Mouse (Mus musculus) left cerebral cortex, postnatal 14 days (tissue): ENCODE data around the gene Ccer2. TPM values are rescaled to one million over a fixed set of nuclear protein-coding genes. Genes with fewer than 3 reads are reported as not detected.

Experiments used
- DNase-seq, 2 experiments: peaks; one replicate each; pipeline ENCODE4 v3.0.0; 2021 to 2022; ENCODE audit warnings: low spot score in 2 of 2, mixed read lengths in 1 of 2
- intact Hi-C: fragments of 180-260 bp; cut with DNase I; formaldehyde crosslinking; loops from one replicate; pipeline ENCODE4 v1.15.1; 2025
- total RNA-seq, 2 experiments: library from RNA; stranded (reverse); gene quantifications; 2 replicates each; pipeline ENCODE4 v1.2.3; 2021

Ccer2 gene
- total RNA-seq, 2 experiments from 2014 or later = 1.3 TPM

GRCm38 (mm10) chr7:28787884-28788283, 31.9 kb downstream of the Ccer2 start:
- no peak for DNase-seq
- intact Hi-C loops = loop anchor here (10.0 kb wide), 1 partner anchor 247 kb away; no protein-coding TSS in a partner anchor

- DNase-seq = no peak
- intact Hi-C loops = loop anchor here (10.0 kb wide), 1 partner anchor 246 kb away; no protein-coding TSS in a partner anchor
These were observed 32.6 kb downstream of the Ccer2 start, which contains the start of gene Rinl for GRCm38 (mm10) chr7:28788307-28789195. Gene Rinl (plus strand): TSS chr7:28788969.

GRCm38 (mm10) chr7:28789235-28789634, 33.3 kb downstream of the Ccer2 start:
- DNase-seq = no peak
- intact Hi-C loops = loop anchor here (10.0 kb wide), 1 partner anchor 246 kb away; no protein-coding TSS in a partner anchor

- intact Hi-C loops = no loop called here
These were observed 34.3 kb downstream of the Ccer2 start for GRCm38 (mm10) chr7:28790066-28790806.

GRCm38 (mm10) chr7:28791706-28792105, 35.7 kb downstream of the Ccer2 start:
- intact Hi-C loops = no loop called here
- no peak for DNase-seq

More at GRCm38 (mm10) chr7:28790066-28790806, 34.3 kb downstream of the Ccer2 start:
- DNase-seq = no peak

GRCm38 (mm10) chr7:28792391-28793185, 36.6 kb downstream of the Ccer2 start:
- no peak for DNase-seq
- intact Hi-C loops = no loop called here

GRCm38 (mm10) chr7:28793834-28794233, 37.9 kb downstream of the Ccer2 start:
- no peak for DNase-seq
- intact Hi-C loops = loop anchor here (2.0 kb wide), 1 partner anchor 73 kb away; no protein-coding TSS in a partner anchor

- no peak for DNase-seq
- intact Hi-C loops = loop anchor here (2.0 kb wide), 1 partner anchor 72 kb away; no protein-coding TSS in a partner anchor
These were observed 38.5 kb downstream of the Ccer2 start for GRCm38 (mm10) chr7:28794496-28794895.

GRCm38 (mm10) chr7:28795832-28796231, 39.9 kb downstream of the Ccer2 start:
- no peak for DNase-seq
- intact Hi-C loops = loop anchor here (2.0 to 5.0 kb wide), 2 partner anchors 71 to 176 kb away; no protein-coding TSS in a partner anchor

GRCm38 (mm10) chr7:28796562-28796975, 40.6 kb downstream of the Ccer2 start:
- intact Hi-C loops = loop anchor here (5.0 kb wide), 1 partner anchor 176 kb away; no protein-coding TSS in a partner anchor

GRCm38 (mm10) chr7:28799994-28800393, 44.0 kb downstream of the Ccer2 start:
- no peak for DNase-seq
- intact Hi-C loops = loop anchor here (5.0 kb wide), 1 partner anchor 172 kb away; no protein-coding TSS in a partner anchor

More at GRCm38 (mm10) chr7:28796562-28796975, 40.6 kb downstream of the Ccer2 start:
- peak; percentile 72 to 81 for DNase-seq

- DNase-seq = no peak
- intact Hi-C loops = no loop called here
These were observed 45.5 kb downstream of the Ccer2 start for GRCm38 (mm10) chr7:28801451-28801850.

- DNase-seq = peak in 1 of 2 experiments; percentile 20
- intact Hi-C loops = no loop called here
These were observed 46.1 kb downstream of the Ccer2 start for GRCm38 (mm10) chr7:28801901-28802670.

GRCm38 (mm10) chr7:28802846-28803588, 47.0 kb downstream of the Ccer2 start:
- peak in 1 of 2 experiments; percentile 12 for DNase-seq
- intact Hi-C loops = no loop called here

- no peak for DNase-seq
- intact Hi-C loops = no loop called here
These were observed 47.8 kb downstream of the Ccer2 start for GRCm38 (mm10) chr7:28803756-28804155.

- intact Hi-C loops = no loop called here
- DNase-seq = no peak
These were observed 50.9 kb downstream of the Ccer2 start for GRCm38 (mm10) chr7:28806869-28807268.

- peak in 1 of 2 experiments; percentile 29 for DNase-seq
- intact Hi-C loops = no loop called here
These were observed 51.8 kb downstream of the Ccer2 start for GRCm38 (mm10) chr7:28807641-28808220.
